20 mouse cellular contexts compared by ENCODE assay signal in genomic region chr12:58067318-58068223, GRCm38 (mm10).
DNase-seq lines count a peak whose midpoint lies in the region; ATAC-seq lines count a peak whose summit lies in the region.
"Had no signal": no experiment of that assay in that cellular context is flagged by ENCODE, and none has a peak within 500 bp of the region (broad histone marks: within the 10 kb centered on the region; RNA-seq: fewer than 3 reads in every experiment).

No protein-coding gene starts in this region.

- H3K36me3 ChIP-seq in kidney, embryonic 16.5 days (ENCODE audit: insufficient read depth, low read length), result no peaks in the 10 kb centered on the region
- H3K36me3 ChIP-seq in limb, embryonic 10.5 days, result no peaks in the 10 kb centered on the region
- H3K36me3 ChIP-seq: forebrain, embryonic 12.5 days; G1E; limb, embryonic 13.5 days; liver, embryonic 15.5 days; neural tube, embryonic 13.5 days had no signal

- H3K4me3 ChIP-seq in kidney, embryonic 16.5 days (ENCODE audit: low read length), result no peak overlapping the region
- 0 out of 2 replicates have a peak overlapping the region, but pooled peaks have one; percentile 6 for H3K4me3 ChIP-seq in limb, embryonic 10.5 days
- H3K4me3 ChIP-seq: forebrain, embryonic 12.5 days; limb, embryonic 13.5 days; liver, embryonic 15.5 days; neural tube, embryonic 13.5 days had no signal

- intact Hi-C loops in gastrocnemius, postnatal 36 days (cut with DNase I), result no loop called here
- intact Hi-C loops in left cerebral cortex, postnatal 25 days (cut with DNase I), result no loop called here

- H3K27me3 ChIP-seq in kidney, embryonic 16.5 days (ENCODE audit: insufficient read depth, low read length), result no peaks in the 10 kb centered on the region
- no peaks in the 10 kb centered on the region for H3K27me3 ChIP-seq in limb, embryonic 10.5 days (ENCODE audit: low read depth, poor library complexity, severe bottlenecking)
- H3K27me3 ChIP-seq: forebrain, embryonic 12.5 days; limb, embryonic 13.5 days; liver, embryonic 15.5 days; neural tube, embryonic 13.5 days had no signal

- H3K4me2 ChIP-seq in kidney, embryonic 16.5 days (replicated peaks; ENCODE audit: low read depth, low read length), result no peak overlapping the region
- H3K4me2 ChIP-seq: forebrain, embryonic 12.5 days; limb, embryonic 13.5 days; liver, embryonic 15.5 days; neural tube, embryonic 13.5 days had no signal

- WGBS in kidney, embryonic 16.5 days, result 20% methylated on average over 9 of the region's 9 CpGs
- 44% methylated on average over 9 of the region's 9 CpGs for WGBS in limb, embryonic 10.5 days

- ATAC-seq in kidney, embryonic 16.5 days (ENCODE audit: low FRiP score, low TSS enrichment), result peak; percentile 93
- ATAC-seq: CD4-positive, CD25-positive, alpha-beta regulatory T cell, adult 4 months; lung, postnatal 0 days had no signal

- H3K4me1 ChIP-seq in kidney, embryonic 16.5 days (ENCODE audit: insufficient read depth, low read length), result peaks cover 10% of the 10 kb centered on the region; the same call in 1 of the 2 replicates
- peaks cover 32% of the 10 kb centered on the region for H3K4me1 ChIP-seq in limb, embryonic 10.5 days
- H3K4me1 ChIP-seq: forebrain, embryonic 12.5 days; liver, embryonic 15.5 days had no signal

- H3K27ac ChIP-seq in kidney, embryonic 16.5 days (ENCODE audit: low read length), result peak overlapping the region; percentile 73
- peak overlapping the region; percentile 79 for H3K27ac ChIP-seq in limb, embryonic 10.5 days
- H3K27ac ChIP-seq: forebrain, embryonic 12.5 days; limb, embryonic 13.5 days; liver, embryonic 15.5 days; neural tube, embryonic 13.5 days had no signal

- DNase-seq in kidney, postnatal 36 days, result no peak
- DNase-seq in brain, adult 2 months (ENCODE audit: low read depth, low spot score), result peak; percentile 23
- DNase-seq in embryo, embryonic 10.5 days (ENCODE audit: low spot score), result peak; percentile 26
- DNase-seq in limb, embryonic 10.5 days (ENCODE audit: low spot score), result peak; percentile 34
- DNase-seq in gastrocnemius, postnatal 36 days, result no peak
- no peak for DNase-seq in adrenal gland, postnatal 25 days
- no peak for DNase-seq in left cerebral cortex, postnatal 25 days (ENCODE audit: low spot score in 2 of 2)
- DNase-seq: cerebellum, postnatal 25 days; heart, adult 18-20 months; heart, postnatal 4 days; right cerebral cortex, postnatal 25 days; thymus, postnatal 4 days had no signal

- no peaks in the 10 kb centered on the region for H3K9me3 ChIP-seq in kidney, embryonic 16.5 days (ENCODE audit: low read length)
- H3K9me3 ChIP-seq in limb, embryonic 10.5 days (replicated peaks), result no peaks in the 10 kb centered on the region
- H3K9me3 ChIP-seq: forebrain, embryonic 12.5 days; G1E; limb, embryonic 13.5 days; liver, embryonic 15.5 days; neural tube, embryonic 13.5 days had no signal

- H3K9ac ChIP-seq in kidney, embryonic 16.5 days (replicated peaks; ENCODE audit: low read length), result no peak overlapping the region
- H3K9ac ChIP-seq: forebrain, embryonic 12.5 days; limb, embryonic 13.5 days; liver, embryonic 15.5 days; neural tube, embryonic 13.5 days had no signal

Comparison
In these comparisons a context has a peak if more than half of its experiments do, and no peak if none do; other contexts are left out.
1. DNase-seq: peak in brain, adult 2 months (single experiment), embryo, embryonic 10.5 days (single experiment) and limb, embryonic 10.5 days (single experiment); none in kidney, postnatal 36 days (0 of 2), gastrocnemius, postnatal 36 days (0 of 2), adrenal gland, postnatal 25 days (single experiment) and left cerebral cortex, postnatal 25 days (0 of 2).